Mouse (Mus musculus) liver, embryonic 14.5 days (tissue): ENCODE data around the gene Lhx9. TPM values are rescaled to one million over a fixed set of nuclear protein-coding genes. Genes with fewer than 3 reads are reported as not detected.

ENCODE experiments used
- ATAC-seq: fragments of 200-750 bp; cut with Nextera tagmentation; 2 replicates; pipeline ENCODE4 v1.8.0; 2017; ENCODE audit warnings: moderate number of reproducible peaks, mild to moderate bottlenecking, moderate library complexity; ENCODE audit not compliant: insufficient read depth
- DNase-seq, 3 experiments: peaks; one replicate each; pipeline ENCODE4 v3.0.0-alpha.2; 2012 to 2013; ENCODE audit warnings: low read depth in 3 of 3, low spot score in 3 of 3
- H3K27ac ChIP-seq: fragments of 300-500 bp; sonication (generic); 2 replicates; pipeline ENCODE4 v1.5.1; 2014; ENCODE audit warnings: moderate library complexity, mild to moderate bottlenecking, control low read depth, inconsistent platforms
- H3K27me3 ChIP-seq: fragments of 300-500 bp; sonication (generic); 2 replicates; pipeline ENCODE4 v1.6.1; 2014; ENCODE audit warnings: mild to moderate bottlenecking, low read length, moderate library complexity; ENCODE audit not compliant: control insufficient read depth, insufficient read depth
- H3K36me3 ChIP-seq: fragments of 300-500 bp; sonication (generic); replicated peaks from 2 replicates; pipeline ENCODE4 v1.6.1; 2014; ENCODE audit warnings: low read depth; ENCODE audit not compliant: control insufficient read depth, insufficient read depth
- H3K4me1 ChIP-seq, 2 experiments: fragments of 200-500 bp in 1 of 2; fragments of 300-500 bp in 1 of 2; sonication (generic) in 1 of 2; replicated peaks; 2 replicates each; pipeline ENCODE4 v1.6.1; 2012 to 2014; ENCODE audit warnings: antibody characterized with exemption in 1 of 2, inconsistent platforms in 1 of 2, low read length in 1 of 2; ENCODE audit not compliant: control insufficient read depth in 2 of 2, insufficient read depth in 2 of 2
- H3K4me2 ChIP-seq: fragments of 300-500 bp; sonication (generic); 2 replicates; pipeline ENCODE4 v1.6.1; 2014; ENCODE audit warnings: low read depth, mild to moderate bottlenecking, control low read depth, moderate library complexity
- H3K4me3 ChIP-seq, 2 experiments: fragments of 200-500 bp in 1 of 2; fragments of 300-500 bp in 1 of 2; sonication (generic) in 1 of 2; 2 replicates each; pipeline ENCODE4 v1.5.1; 2012 to 2014; ENCODE audit warnings: low read depth in 2 of 2, low read length in 2 of 2, mild to moderate bottlenecking in 2 of 2, control low read depth in 1 of 2, inconsistent platforms in 1 of 2, moderate library complexity in 1 of 2; ENCODE audit not compliant: insufficient read depth in 1 of 2
- H3K9ac ChIP-seq: fragments of 300-500 bp; sonication (generic); replicated peaks from 2 replicates; pipeline ENCODE4 v1.6.1; 2014; ENCODE audit warnings: mild to moderate bottlenecking, control low read depth, moderate library complexity
- H3K9me3 ChIP-seq: fragments of 300-500 bp; sonication (generic); 2 replicates; pipeline ENCODE4 v1.6.1; 2016; ENCODE audit warnings: low read length, mixed read lengths; ENCODE audit not compliant: control insufficient read depth
- CTCF ChIP-seq: IDR thresholded peaks from 2 replicates; pipeline ENCODE4 v1.5.1; 2016; ENCODE audit warnings: antibody characterized with exemption, low read depth, control low read depth
- EP300 ChIP-seq: IDR thresholded peaks from 2 replicates; pipeline ENCODE4 v1.6.1; 2016; ENCODE audit warnings: antibody characterized with exemption, low read depth
- WGBS: fragments of 180-500 bp; shearing (Covaris S2); extraction: QIAGEN DNeasy Blood & Tissue Kit; methylation state at CpG from one replicate; pipeline ENCODE4 v1.1.7; 2014; ENCODE audit not compliant: insufficient replicate concordance; 5-methylcytosine and 5-hydroxymethylcytosine counted together
- polyA plus RNA-seq, 2 experiments: library from polyadenylated mRNA; depleted of rRNA in 1 of 2; stranded (reverse) in 1 of 2; unstranded in 1 of 2; fragments of >200 nt; fragmentation: Nextera tagmentation in 1 of 2; extraction: Ambion mirVana in 1 of 2; gene quantifications; 2 replicates each; pipeline versions ENCODE4 v1.2.1 to v1.2.3; 2012 to 2014

Lhx9 gene
- polyA plus RNA-seq, 2 experiments: 0.13 TPM; not detected in 1

- DNase-seq (no peak), ATAC-seq (no peak)
- H3K27ac ChIP-seq: no peak overlapping the region
- no peaks in the 10 kb centered on the region for H3K9me3 ChIP-seq
- no peak overlapping the region for H3K9ac ChIP-seq
- H3K36me3 ChIP-seq: no peaks in the 10 kb centered on the region
- no peak overlapping the region for H3K4me2 ChIP-seq
- TF ChIP-seq EP300: no peak
- no peak for TF ChIP-seq CTCF
- no peak overlapping the region for H3K4me3 ChIP-seq
- WGBS: 2% methylated on average over 9 of the region's 9 CpGs
- peaks cover 79% of the 10 kb centered on the region for H3K27me3 ChIP-seq
- peaks cover 0 to 2% of the 10 kb centered on the region in 2 experiments; a peak in 1 of 4 replicates for H3K4me1 ChIP-seq
Measured at GRCm38 (mm10) chr1:138846581-138846980, 1.8 kb downstream of the Lhx9 start.

GRCm38 (mm10) chr1:138846131-138846530, 2.2 kb downstream of the Lhx9 start:
- H3K4me1 ChIP-seq: peaks cover 0 to 2% of the 10 kb centered on the region in 2 experiments; a peak in 1 of 4 replicates
- 2% methylated on average over 12 of the region's 12 CpGs for WGBS
- no peak for DNase-seq
- H3K4me2 ChIP-seq: no peak overlapping the region
- peaks cover 84% of the 10 kb centered on the region for H3K27me3 ChIP-seq
- H3K9me3 ChIP-seq: no peaks in the 10 kb centered on the region
- no peak overlapping the region for H3K4me3 ChIP-seq
- no peak for TF ChIP-seq CTCF
- no peak for TF ChIP-seq EP300
- no peak overlapping the region for H3K27ac ChIP-seq
- no peaks in the 10 kb centered on the region for H3K36me3 ChIP-seq
- H3K9ac ChIP-seq: no peak overlapping the region
- ATAC-seq: no peak

- DNase-seq: no peak
- 9% methylated on average over 3 of the region's 3 CpGs for WGBS
- no peak for ATAC-seq
- Histone ChIP-seq H3K9ac (no peak overlapping the region), H3K36me3 (no peaks in the 10 kb centered on the region), H3K9me3 (no peaks in the 10 kb centered on the region), H3K27ac (no peak overlapping the region), H3K4me3 (no peak overlapping the region), H3K27me3 (peaks cover 90% of the 10 kb centered on the region), H3K4me1 (peaks cover 0 to 2% of the 10 kb centered on the region in 2 experiments; a peak in 1 of 4 replicates), H3K4me2 (no peak overlapping the region)
- TF ChIP-seq CTCF (no peak), EP300 (no peak)
Measured at GRCm38 (mm10) chr1:138845481-138845880, 2.9 kb downstream of the Lhx9 start.

- no peak for DNase-seq
- Histone ChIP-seq H3K9me3 (no peaks in the 10 kb centered on the region), H3K36me3 (no peaks in the 10 kb centered on the region), H3K27ac (no peak overlapping the region), H3K4me3 (no peak overlapping the region), H3K27me3 (peaks cover 97% of the 10 kb centered on the region), H3K9ac (no peak overlapping the region), H3K4me1 (peaks cover 0 to 2% of the 10 kb centered on the region in 2 experiments; a peak in 1 of 4 replicates), H3K4me2 (no peak overlapping the region)
- TF ChIP-seq EP300 (no peak), CTCF (no peak)
- ATAC-seq: no peak
- 8% methylated on average over 3 of the region's 3 CpGs for WGBS
Measured at GRCm38 (mm10) chr1:138844166-138844565, 4.2 kb downstream of the Lhx9 start.

- Histone ChIP-seq H3K27me3 (peaks cover 97% of the 10 kb centered on the region), H3K36me3 (no peaks in the 10 kb centered on the region), H3K4me1 (peaks cover 0 to 2% of the 10 kb centered on the region in 2 experiments; a peak in 1 of 4 replicates), H3K4me2 (peak overlapping the region; percentile 51), H3K4me3 (peak overlapping the region in 1 of 2 experiments; percentile 39; a peak in 3 of 4 replicates), H3K27ac (no peak overlapping the region), H3K9me3 (no peaks in the 10 kb centered on the region), H3K9ac (no peak overlapping the region)
- ATAC-seq (no peak), DNase-seq (no peak)
- TF ChIP-seq CTCF (no peak), EP300 (no peak)
- WGBS: 1% methylated on average over 35 of the region's 35 CpGs
Measured at GRCm38 (mm10) chr1:138843361-138844091, 4.9 kb downstream of the Lhx9 start.
